Mouse (Mus musculus): ENCODE results near the gene Jund.

GRCm38 (mm10) chr8:70650351-70650750, 48.4 kb upstream of the Jund start:
- TF ChIP-seq CTCF (IDR thresholded peaks at IDR 0.05 in 2 of 3, conservative IDR thresholded peaks at IDR 0.05 in 1 of 3; ENCODE audit: control insufficient read depth in 1 of 3, insufficient read depth in 1 of 3, low read depth in 2 of 3, low read length in 3 of 3, poor library complexity in 1 of 3, severe bottlenecking in 1 of 3) (no peak), CHD1 (IDR thresholded peaks at IDR 0.05; ENCODE audit: low read depth, low read length) (no peak), ZC3H11A (IDR thresholded peaks at IDR 0.05; ENCODE audit: low read depth, low read length) (no peak), POLR2A (IDR thresholded peaks at IDR 0.05; ENCODE audit: control insufficient read depth in 1 of 2, insufficient read depth in 1 of 2, low read depth in 1 of 2, low read length in 2 of 2, poor library complexity in 1 of 2) (no peak), EP300 (IDR thresholded peaks at IDR 0.05; ENCODE audit: low read depth in 1 of 2, low read length in 2 of 2) (no peak), SMC3 (IDR thresholded peaks at IDR 0.05; ENCODE audit: low read depth, low read length) (no peak), POLR2AphosphoS2 (IDR thresholded peaks at IDR 0.05; ENCODE audit: low read length) (no peak), KAT2A (conservative IDR thresholded peaks at IDR 0.05; ENCODE audit: low read depth, low read length) (no peak)

All from MEL (cell line).